8 mouse cellular contexts compared by ENCODE assay signal in the genomic region with DNA sequence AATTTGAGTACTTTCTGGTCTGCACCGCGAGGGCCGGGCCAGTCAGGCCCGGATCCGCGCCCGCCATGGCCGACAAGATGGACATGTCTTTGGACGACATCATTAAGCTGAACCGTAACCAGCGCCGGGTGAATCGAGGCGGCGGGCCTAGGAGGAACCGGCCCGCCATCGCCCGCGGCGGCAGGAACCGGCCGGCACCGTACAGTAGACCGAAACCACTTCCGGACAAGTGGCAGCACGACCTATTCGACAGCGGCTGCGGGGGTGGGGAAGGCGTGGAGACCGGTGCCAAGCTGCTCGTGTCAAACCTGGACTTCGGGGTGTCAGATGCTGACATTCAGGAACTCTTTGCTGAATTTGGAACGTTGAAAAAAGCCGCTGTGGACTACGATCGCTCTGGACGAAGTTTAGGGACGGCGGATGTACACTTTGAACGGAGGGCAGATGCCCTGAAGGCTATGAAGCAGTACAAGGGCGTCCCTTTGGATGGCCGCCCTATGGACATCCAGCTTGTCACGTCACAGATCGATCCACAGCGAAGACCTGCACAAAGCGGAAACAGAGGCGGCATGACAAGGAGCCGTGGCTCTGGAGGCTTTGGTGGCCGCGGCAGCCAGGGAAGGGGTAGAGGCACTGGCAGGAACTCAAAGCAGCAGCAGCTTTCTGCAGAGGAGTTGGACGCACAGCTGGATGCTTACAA. TPM values are rescaled to one million over a fixed set of nuclear protein-coding genes. Genes with fewer than 3 reads are reported as not detected.
DNase-seq lines count a peak whose midpoint lies in the region; ATAC-seq and TF ChIP-seq lines count a peak whose summit lies in the region.

No protein-coding gene starts in this region.

- peak overlapping the region; percentile 64 for H3K4me3 ChIP-seq in embryonic facial prominence, embryonic 12.5 days
- peak overlapping the region; percentile 59 to 67 for H3K4me3 ChIP-seq in liver, embryonic 14.5 days (ENCODE audit: insufficient read depth in 1 of 2, low read depth in 2 of 2, low read length in 2 of 2)
- H3K4me3 ChIP-seq in stomach, embryonic 14.5 days (ENCODE audit: low read depth, low read length): peak overlapping the region; percentile 47

- TF ChIP-seq EP300 in liver, embryonic 14.5 days (IDR thresholded peaks at IDR 0.05; ENCODE audit: low read depth): no peak

- H3K9ac ChIP-seq in embryonic facial prominence, embryonic 12.5 days: peak overlapping the region; percentile 71
- peak overlapping the region; percentile 66 for H3K9ac ChIP-seq in liver, embryonic 14.5 days (replicated peaks)
- peak overlapping the region; percentile 43 for H3K9ac ChIP-seq in stomach, embryonic 14.5 days (replicated peaks; ENCODE audit: low read depth, low read length)

- peak overlapping the region; percentile 88 for H3K27ac ChIP-seq in embryonic facial prominence, embryonic 12.5 days
- peak overlapping the region; percentile 31 for H3K27ac ChIP-seq in liver, embryonic 14.5 days
- H3K27ac ChIP-seq in stomach, embryonic 14.5 days (ENCODE audit: low read length): peak overlapping the region; percentile 93

- no peaks in the 10 kb centered on the region for H3K36me3 ChIP-seq in embryonic facial prominence, embryonic 12.5 days
- H3K36me3 ChIP-seq in liver, embryonic 14.5 days (replicated peaks; ENCODE audit: control insufficient read depth, insufficient read depth, low read depth): no peaks in the 10 kb centered on the region
- no peaks in the 10 kb centered on the region for H3K36me3 ChIP-seq in stomach, embryonic 14.5 days (ENCODE audit: control insufficient read depth, insufficient read depth, low read length)

- H3K4me2 ChIP-seq in embryonic facial prominence, embryonic 12.5 days (replicated peaks): peak overlapping the region; percentile 68
- H3K4me2 ChIP-seq in liver, embryonic 14.5 days (ENCODE audit: low read depth): peak overlapping the region; percentile 95
- peak overlapping the region; percentile 50 for H3K4me2 ChIP-seq in stomach, embryonic 14.5 days (replicated peaks; ENCODE audit: low read depth, low read length)

- peak; percentile 78 for DNase-seq in 3T3-L1 (ENCODE audit: low read depth, low spot score)
- peak; percentile 70 to 75 for DNase-seq in adrenal gland, adult 18-20 months (ENCODE audit: low spot score in 2 of 2)
- peak; percentile 65 for DNase-seq in heart, adult 8-10 months (ENCODE audit: low spot score)
- peak; percentile 67 to 82 for DNase-seq in kidney, postnatal 36 days
- DNase-seq in liver, embryonic 14.5 days (ENCODE audit: low read depth in 3 of 3, low spot score in 3 of 3): peak; percentile 39 to 55 (median 53)
- peak; percentile 95 for DNase-seq in neural tube, embryonic 10.5 days (ENCODE audit: extremely low spot score, low spot score)

- no peak for TF ChIP-seq CTCF in liver, embryonic 14.5 days (IDR thresholded peaks at IDR 0.05; ENCODE audit: low read depth)

- no peaks in the 10 kb centered on the region for H3K27me3 ChIP-seq in embryonic facial prominence, embryonic 12.5 days
- H3K27me3 ChIP-seq in liver, embryonic 14.5 days (ENCODE audit: control insufficient read depth, insufficient read depth, low read length): no peaks in the 10 kb centered on the region
- no peaks in the 10 kb centered on the region for H3K27me3 ChIP-seq in stomach, embryonic 14.5 days (ENCODE audit: control insufficient read depth, insufficient read depth, low read length)

- WGBS in embryonic facial prominence, embryonic 12.5 days: under 1% methylated on average over 53 of the region's 53 CpGs
- under 1% methylated on average over 53 of the region's 53 CpGs for WGBS in liver, embryonic 14.5 days (ENCODE audit: insufficient replicate concordance)
- under 1% methylated on average over 53 of the region's 53 CpGs for WGBS in stomach, embryonic 14.5 days

- ATAC-seq in embryonic facial prominence, embryonic 12.5 days (ENCODE audit: insufficient number of reproducible peaks, insufficient read depth, low FRiP score, low TSS enrichment): peak; percentile 3; the same call in 1 of the 2 replicates
- peak; percentile 32 for ATAC-seq in liver, embryonic 14.5 days (ENCODE audit: insufficient read depth)
- peak; percentile 66 for ATAC-seq in stomach, embryonic 14.5 days (ENCODE audit: insufficient number of reproducible peaks, insufficient read depth, low FRiP score, low read depth)

- H3K9me3 ChIP-seq in embryonic facial prominence, embryonic 12.5 days: 0 out of 2 replicates have a peak, but pooled peaks cover 3% of the 10 kb centered on the region
- no peaks in the 10 kb centered on the region for H3K9me3 ChIP-seq in liver, embryonic 14.5 days (ENCODE audit: control insufficient read depth, low read length)
- no peaks in the 10 kb centered on the region for H3K9me3 ChIP-seq in stomach, embryonic 14.5 days (ENCODE audit: control insufficient read depth, low read depth, low read length)

- 0 out of 2 replicates have a peak, but pooled peaks cover 3% of the 10 kb centered on the region for H3K4me1 ChIP-seq in embryonic facial prominence, embryonic 12.5 days
- H3K4me1 ChIP-seq in liver, embryonic 14.5 days (replicated peaks; ENCODE audit: control insufficient read depth in 2 of 2, insufficient read depth in 2 of 2, low read length in 1 of 2): peaks cover 5 to 10% of the 10 kb centered on the region in 2 experiments
- 0 out of 2 replicates have a peak, but pooled peaks cover 3% of the 10 kb centered on the region for H3K4me1 ChIP-seq in stomach, embryonic 14.5 days (ENCODE audit: control insufficient read depth, insufficient read depth, low read length)

RNA-seq across cellular contexts. Expression of gene Alyref2, which starts 0.5 kb away (rescaled TPM):
- 1 to 10 TPM; 5.7 to 6.5 TPM for total RNA-seq in adrenal gland, adult 18-20 months (2021)
- polyA plus RNA-seq in embryonic facial prominence, embryonic 12.5 days (2016; fragmentation: Nextera tagmentation; extraction: Ambion mirVana): 13.3 and 14.6 TPM in 2 replicates
- 1 to 10 TPM; 1.8 to 2.8 (median 2.1) TPM for total RNA-seq in heart, adult 8-10 months (2022)
- 1.7 and 2.5 TPM in 2 replicates for polyA plus RNA-seq in liver, embryonic 14.5 days (2012; rRNA removed)
- polyA plus RNA-seq in liver, embryonic 14.5 days (2014; fragmentation: Nextera tagmentation; extraction: Ambion mirVana): 2.4 and 2.9 TPM in 2 replicates
- polyA plus RNA-seq in stomach, embryonic 14.5 days (2014; fragmentation: Nextera tagmentation; extraction: Ambion mirVana): 14.5 and 14.6 TPM in 2 replicates

RNA-seq across cellular contexts. Expression of gene Itln1, which starts 31.4 kb away (rescaled TPM):
- total RNA-seq in adrenal gland, adult 18-20 months (2021): not detected
- polyA plus RNA-seq in embryonic facial prominence, embryonic 12.5 days (2016; fragmentation: Nextera tagmentation; extraction: Ambion mirVana): not detected in 2 replicates
- total RNA-seq in heart, adult 8-10 months (2022): not detected
- polyA plus RNA-seq in liver, embryonic 14.5 days (2012; rRNA removed): not detected in 2 replicates
- not detected in 2 replicates for polyA plus RNA-seq in liver, embryonic 14.5 days (2014; fragmentation: Nextera tagmentation; extraction: Ambion mirVana)
- not detected in 2 replicates for polyA plus RNA-seq in stomach, embryonic 14.5 days (2014; fragmentation: Nextera tagmentation; extraction: Ambion mirVana)

RNA-seq across cellular contexts. Expression of gene Cd244a, which starts 55.3 kb away (rescaled TPM):
- under 1 TPM; 0.50 to 0.80 TPM for total RNA-seq in adrenal gland, adult 18-20 months (2021)
- 0.08 TPM in 1 of 2 replicates, not detected in the other for polyA plus RNA-seq in embryonic facial prominence, embryonic 12.5 days (2016; fragmentation: Nextera tagmentation; extraction: Ambion mirVana)
- total RNA-seq in heart, adult 8-10 months (2022): 1 to 10 TPM in 1 of 4 experiments, under 1 TPM in 3; 0.09 to 1.3 (median 0.17) TPM
- polyA plus RNA-seq in liver, embryonic 14.5 days (2012; rRNA removed): 0.09 and 0.12 TPM in 2 replicates
- 0.22 and 0.24 TPM in 2 replicates for polyA plus RNA-seq in liver, embryonic 14.5 days (2014; fragmentation: Nextera tagmentation; extraction: Ambion mirVana)
- 0.21 and 0.26 TPM in 2 replicates for polyA plus RNA-seq in stomach, embryonic 14.5 days (2014; fragmentation: Nextera tagmentation; extraction: Ambion mirVana)

Comparison
In these comparisons a context has a peak if more than half of its experiments do, and no peak if none do; other contexts are left out.
1. Peak in every context shown above with its lines: DNase-seq, ATAC-seq, H3K4me3 ChIP-seq and H3K27ac ChIP-seq.
2. ATAC-seq: peak in every context shown above with its lines; median percentile 66 in stomach, embryonic 14.5 days; 32 in liver, embryonic 14.5 days; 3 in embryonic facial prominence, embryonic 12.5 days.
3. H3K27ac ChIP-seq: peak in every context shown above with its lines; median percentile 93 in stomach, embryonic 14.5 days; 88 in embryonic facial prominence, embryonic 12.5 days; 31 in liver, embryonic 14.5 days.